Mouse (Mus musculus) heart, embryonic 16.5 days (tissue): Measurements from ENCODE around the gene Cacna1a. TPM values are rescaled to one million over a fixed set of nuclear protein-coding genes. Genes with fewer than 3 reads are reported as not detected.
"Not testable (repeated sequence)": the region's sequence is repeated elsewhere in the genome, so short reads cannot be mapped to it uniquely, and the experiment has no call there.

Source experiments
- ATAC-seq: fragments of 200-750 bp; cut with Nextera tagmentation; replicated peaks from 2 replicates; pipeline ENCODE4 v1.8.0; 2017; ENCODE audit warnings: moderate number of reproducible peaks; ENCODE audit not compliant: insufficient read depth, low FRiP score; ENCODE audit errors: extremely low read depth
- H3K27ac ChIP-seq: fragments of 300-500 bp; sonication (generic); 2 replicates; pipeline ENCODE4 v1.5.1; 2014; ENCODE audit warnings: mild to moderate bottlenecking, low read length, control low read depth, moderate library complexity
- H3K27me3 ChIP-seq: fragments of 300-500 bp; sonication (generic); 2 replicates; pipeline ENCODE4 v1.6.1; 2014; ENCODE audit warnings: low read length, mixed read lengths; ENCODE audit not compliant: control insufficient read depth, insufficient read depth
- H3K36me3 ChIP-seq: fragments of 300-500 bp; sonication (generic); 2 replicates; pipeline ENCODE4 v1.6.1; 2014; ENCODE audit not compliant: control insufficient read depth, insufficient read depth
- H3K4me1 ChIP-seq: fragments of 300-500 bp; sonication (generic); 2 replicates; pipeline ENCODE4 v1.6.1; 2014; ENCODE audit warnings: low read length, mixed read lengths; ENCODE audit not compliant: control insufficient read depth, insufficient read depth
- H3K4me2 ChIP-seq: fragments of 300-500 bp; sonication (generic); 2 replicates; pipeline ENCODE4 v1.6.1; 2014; ENCODE audit warnings: low read depth, mild to moderate bottlenecking, control low read depth, low read length
- H3K4me3 ChIP-seq: fragments of 300-500 bp; sonication (generic); 2 replicates; pipeline ENCODE4 v1.5.1; 2014; ENCODE audit warnings: mild to moderate bottlenecking, control low read depth, low read length
- H3K9ac ChIP-seq: fragments of 300-500 bp; sonication (generic); 2 replicates; pipeline ENCODE4 v1.6.1; 2014; ENCODE audit warnings: low read length, control low read depth
- H3K9me3 ChIP-seq: fragments of 300-500 bp; sonication (generic); replicated peaks from 2 replicates; pipeline ENCODE4 v1.6.1; 2016; ENCODE audit warnings: low read length; ENCODE audit not compliant: control insufficient read depth
- WGBS: fragments of 180-500 bp; shearing (Covaris S2); extraction: QIAGEN DNeasy Blood & Tissue Kit; methylation state at CpG from one replicate; pipeline ENCODE4 v1.1.7; 2014; 5-methylcytosine and 5-hydroxymethylcytosine counted together
- polyA plus RNA-seq: library from polyadenylated mRNA; unstranded; fragments of >200 nt; fragmentation: Nextera tagmentation; extraction: Ambion mirVana; gene quantifications from 2 replicates; pipeline ENCODE4 v1.2.1, GENCODE M21; 2015

Cacna1a gene
- polyA plus RNA-seq, 1 experiment from 2014 or later, result 6.9 TPM

GRCm38 (mm10) chr8:84601221-84601751 lies 213.0 kb downstream of the Cacna1a start:
- H3K27ac ChIP-seq, result peak overlapping the region; percentile 61
- H3K4me1 ChIP-seq, result peaks cover 21% of the 10 kb centered on the region
- H3K4me3 ChIP-seq, result peak overlapping the region; percentile 51
- peak; percentile 43; the same call in 1 of the 2 replicates for ATAC-seq
- H3K4me2 ChIP-seq, result peak overlapping the region; percentile 70
- no peaks in the 10 kb centered on the region for H3K36me3 ChIP-seq
- H3K9ac ChIP-seq, result peak overlapping the region; percentile 74
- WGBS, result 1% methylated on average over 19 of the region's 19 CpGs
- peaks cover 6% of the 10 kb centered on the region for H3K27me3 ChIP-seq
- H3K9me3 ChIP-seq, result 0 out of 2 replicates have a peak, but pooled peaks cover under 1% of the 10 kb centered on the region

- 37% methylated on average over 16 of the region's 16 CpGs for WGBS
- Histone ChIP-seq H3K4me2 (no peak overlapping the region), H3K27me3 (peaks cover 20% of the 10 kb centered on the region)
These were observed 226.4 kb downstream of the Cacna1a start for GRCm38 (mm10) chr8:84614512-84615223.

GRCm38 (mm10) chr8:84615666-84616485 lies 227.6 kb downstream of the Cacna1a start:
- Histone ChIP-seq H3K36me3 (no peaks in the 10 kb centered on the region), H3K9ac (no peak overlapping the region), H3K9me3 (no peaks in the 10 kb centered on the region), H3K27me3 (peaks cover 20% of the 10 kb centered on the region), H3K4me3 (no peak overlapping the region), H3K27ac (no peak overlapping the region), H3K4me1 (no peaks in the 10 kb centered on the region), H3K4me2 (no peak overlapping the region)
- no peak for ATAC-seq
- WGBS, result 39% methylated on average over 21 of the region's 22 CpGs

More at GRCm38 (mm10) chr8:84614512-84615223, 226.4 kb downstream of the Cacna1a start:
- no peak overlapping the region for H3K4me3 ChIP-seq
- no peaks in the 10 kb centered on the region for H3K36me3 ChIP-seq
- no peak overlapping the region for H3K9ac ChIP-seq
- H3K9me3 ChIP-seq, result no peaks in the 10 kb centered on the region
- no peak for ATAC-seq
- no peaks in the 10 kb centered on the region for H3K4me1 ChIP-seq
- H3K27ac ChIP-seq, result no peak overlapping the region

- Histone ChIP-seq H3K36me3 (no peaks in the 10 kb centered on the region), H3K4me2 (no peak overlapping the region), H3K9me3 (no peaks in the 10 kb centered on the region), H3K4me3 (no peak overlapping the region), H3K9ac (no peak overlapping the region), H3K27me3 (peaks cover 20% of the 10 kb centered on the region), H3K27ac (no peak overlapping the region), H3K4me1 (no peaks in the 10 kb centered on the region)
- WGBS, result 40% methylated on average over 22 of the region's 22 CpGs
- ATAC-seq, result no peak
These were observed 228.8 kb downstream of the Cacna1a start for GRCm38 (mm10) chr8:84617005-84617404.

GRCm38 (mm10) chr8:84621102-84621625 lies 232.9 kb downstream of the Cacna1a start:
- no peak overlapping the region for H3K9ac ChIP-seq
- H3K9me3 ChIP-seq, result no peaks in the 10 kb centered on the region
- H3K4me2 ChIP-seq, result no peak overlapping the region
- H3K27ac ChIP-seq, result no peak overlapping the region
- WGBS, result 67% methylated on average over 8 of the region's 8 CpGs
- H3K36me3 ChIP-seq, result no peaks in the 10 kb centered on the region
- no peak for ATAC-seq
- H3K4me1 ChIP-seq, result no peaks in the 10 kb centered on the region
- no peak overlapping the region for H3K4me3 ChIP-seq
- peaks cover 2% of the 10 kb centered on the region; the same call in 1 of the 2 replicates for H3K27me3 ChIP-seq

- ATAC-seq, H3K9me3 ChIP-seq, H3K4me2 ChIP-seq, H3K4me3 ChIP-seq, H3K9ac ChIP-seq, H3K27me3 ChIP-seq, H3K4me1 ChIP-seq, H3K27ac ChIP-seq, H3K36me3 ChIP-seq: not testable (repeated sequence)
- WGBS, result 73% methylated on average over 4 of the region's 4 CpGs
These were observed 235.2 kb downstream of the Cacna1a start for GRCm38 (mm10) chr8:84623425-84623824.

- no peak overlapping the region for H3K9ac ChIP-seq
- H3K4me2 ChIP-seq, result no peak overlapping the region
- H3K36me3 ChIP-seq, result no peaks in the 10 kb centered on the region
- no peaks in the 10 kb centered on the region for H3K9me3 ChIP-seq
- H3K4me3 ChIP-seq, result no peak overlapping the region
- peaks cover 2% of the 10 kb centered on the region; the same call in 1 of the 2 replicates for H3K4me1 ChIP-seq
- WGBS, result 66% methylated on average over 11 of the region's 11 CpGs
- no peaks in the 10 kb centered on the region for H3K27me3 ChIP-seq
- ATAC-seq, result no peak
- no peak overlapping the region for H3K27ac ChIP-seq
These were observed 241.3 kb downstream of the Cacna1a start for GRCm38 (mm10) chr8:84629586-84629985.

- ATAC-seq, result no peak
- Histone ChIP-seq H3K4me2 (no peak overlapping the region), H3K36me3 (no peaks in the 10 kb centered on the region), H3K9ac (no peak overlapping the region), H3K27me3 (no peaks in the 10 kb centered on the region), H3K9me3 (no peaks in the 10 kb centered on the region), H3K27ac (no peak overlapping the region), H3K4me1 (peaks cover 8% of the 10 kb centered on the region), H3K4me3 (no peak overlapping the region)
- WGBS, result 72% methylated on average over 4 of the region's 4 CpGs
These were observed 241.9 kb downstream of the Cacna1a start for GRCm38 (mm10) chr8:84630145-84630544.
